Mouse (Mus musculus): ENCODE data around the gene Litaf.

Gene Litaf

GRCm38 (mm10) chr16:10916271-10916670 lies 149.7 kb downstream of the Litaf start:
- DNase-seq (ENCODE audit: low read depth, low spot score), result no peak

GRCm38 (mm10) chr16:10915066-10915465 lies 150.9 kb downstream of the Litaf start:
- DNase-seq (ENCODE audit: low read depth, low spot score), result no peak

GRCm38 (mm10) chr16:10911061-10911460 lies 154.9 kb downstream of the Litaf start:
- DNase-seq (ENCODE audit: low read depth, low spot score), result no peak

GRCm38 (mm10) chr16:10910541-10910940 lies 155.4 kb downstream of the Litaf start:
- no peak for DNase-seq (ENCODE audit: low read depth, low spot score)
